Mouse (Mus musculus) embryonic fibroblast, embryonic 13.5 days (primary cell): ENCODE results near the gene Fetub.

Experiments used
- CTCF ChIP-seq: IDR thresholded peaks from 2 replicates; pipeline ENCODE4 v1.5.1; 2011; ENCODE audit warnings: mild to moderate bottlenecking, control low read depth, low read length, moderate library complexity, borderline replicate concordance; ENCODE audit not compliant: insufficient read depth
- POLR2A ChIP-seq: IDR thresholded peaks from 2 replicates; pipeline ENCODE4 v1.6.1; 2011; ENCODE audit warnings: low read depth, mild to moderate bottlenecking, control low read depth, low read length, moderate library complexity

DNA sequence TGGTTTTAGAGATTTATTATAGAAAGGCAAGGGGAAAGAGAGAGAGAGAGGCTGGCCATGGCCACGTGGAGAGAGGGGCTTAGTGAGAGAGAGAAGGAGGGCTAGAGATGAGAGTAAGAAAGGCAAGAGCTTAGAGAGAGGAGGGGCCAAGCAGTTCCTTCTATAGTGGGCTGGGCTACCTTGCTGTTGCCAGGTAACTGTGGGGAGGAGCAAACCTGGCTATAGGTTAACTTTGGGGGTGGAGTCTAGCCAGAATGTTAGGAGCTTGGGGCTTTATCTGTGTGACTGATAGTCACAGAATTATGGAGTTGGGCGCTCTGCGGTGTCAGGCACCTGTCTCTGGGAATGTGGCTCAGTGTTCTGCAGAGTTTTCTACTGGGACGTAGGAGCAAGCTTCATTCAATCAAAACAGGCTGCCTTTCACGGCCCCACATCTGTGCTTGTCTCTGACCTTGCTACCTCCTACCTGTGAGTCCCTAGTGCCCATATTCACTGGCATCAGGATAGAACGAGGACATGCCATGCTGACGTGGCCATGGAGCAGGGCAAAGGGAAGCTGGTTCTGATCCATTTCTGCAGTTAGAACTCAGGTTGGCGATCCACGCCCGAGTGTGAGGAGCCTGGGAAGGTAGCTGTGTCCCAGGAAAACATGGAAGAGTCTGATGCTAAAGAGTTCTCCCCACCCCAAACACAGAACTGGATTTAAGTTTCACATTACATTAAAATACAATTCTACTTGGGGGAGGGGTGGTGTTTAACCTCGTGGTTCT is 13.5 kb downstream of the Fetub start:
- TF ChIP-seq CTCF = no peak
- no peak for TF ChIP-seq POLR2A
